Mouse (Mus musculus) embryo, embryonic 11 days (tissue): ENCODE measurements around the gene Ugt1a6b.
A peak's percentile ranks its signal among the peaks of the same experiment; 100 is the strongest.
"Not testable (repeated sequence)": the region's sequence is repeated elsewhere in the genome, so short reads cannot be mapped to it uniquely, and the experiment has no call there.

Source experiments
- DNase-seq: peaks from one replicate; pipeline ENCODE4 v3.0.0-alpha.2; 2015

The Ugt1a6b gene

GRCm38 (mm10) chr1:88121521-88121920 is 18.5 kb downstream of the Ugt1a6b start:
- peak; percentile 11 for DNase-seq

- DNase-seq: not testable (repeated sequence)
These were observed 22.8 kb downstream of the Ugt1a6b start for GRCm38 (mm10) chr1:88125827-88126360.

DNA sequence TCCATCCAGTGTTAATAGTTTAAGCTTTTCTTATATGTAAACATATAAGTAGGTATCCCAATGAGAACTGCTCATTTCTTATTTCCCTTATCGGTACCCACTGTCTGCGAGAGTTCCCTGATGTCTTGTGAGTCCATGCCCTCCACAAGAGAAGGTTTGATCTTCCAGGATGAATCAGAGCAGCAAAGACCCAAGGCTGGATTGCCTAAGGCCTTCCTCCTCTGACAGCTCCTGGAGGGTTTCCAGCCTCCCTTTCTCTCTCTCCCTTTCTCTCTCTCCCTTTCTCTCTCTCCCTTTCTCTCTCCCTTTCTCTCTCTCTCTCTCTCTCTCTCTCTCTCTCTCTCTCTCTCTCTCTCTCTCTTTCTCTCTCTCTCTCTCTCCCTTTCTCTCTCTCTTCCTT is 26.0 kb downstream of the Ugt1a6b start:
- not testable (repeated sequence) for DNase-seq

- DNase-seq: not testable (repeated sequence)
These were observed 27.2 kb downstream of the Ugt1a6b start for GRCm38 (mm10) chr1:88130223-88130622.

DNA sequence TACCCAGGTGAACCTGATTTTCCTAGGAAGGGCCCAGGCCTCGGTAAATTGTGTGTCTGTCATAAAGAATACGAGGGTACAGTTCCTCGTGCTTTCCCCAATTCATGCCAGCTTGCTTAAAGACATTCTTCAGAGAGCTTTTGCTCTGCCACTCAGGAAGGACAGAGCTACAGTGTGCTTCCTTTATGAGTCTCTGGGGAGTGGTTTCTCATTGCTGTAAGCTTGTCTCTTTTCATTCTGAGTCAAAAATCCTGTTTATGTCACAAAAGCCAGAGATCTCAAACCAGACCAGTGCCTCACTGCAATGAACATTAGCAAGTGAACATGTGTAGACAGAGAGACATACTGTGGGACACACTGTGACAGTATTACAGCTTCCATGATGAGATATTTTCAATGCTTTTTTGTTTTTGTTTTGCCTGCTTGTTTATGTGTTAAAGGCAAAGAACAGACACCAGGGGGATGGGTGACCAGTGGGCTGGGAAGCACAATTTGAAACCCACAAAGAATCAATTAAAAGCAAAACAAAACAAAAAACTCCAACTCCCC is 30.9 kb downstream of the Ugt1a6b start:
- DNase-seq: peak; percentile 6

DNA sequence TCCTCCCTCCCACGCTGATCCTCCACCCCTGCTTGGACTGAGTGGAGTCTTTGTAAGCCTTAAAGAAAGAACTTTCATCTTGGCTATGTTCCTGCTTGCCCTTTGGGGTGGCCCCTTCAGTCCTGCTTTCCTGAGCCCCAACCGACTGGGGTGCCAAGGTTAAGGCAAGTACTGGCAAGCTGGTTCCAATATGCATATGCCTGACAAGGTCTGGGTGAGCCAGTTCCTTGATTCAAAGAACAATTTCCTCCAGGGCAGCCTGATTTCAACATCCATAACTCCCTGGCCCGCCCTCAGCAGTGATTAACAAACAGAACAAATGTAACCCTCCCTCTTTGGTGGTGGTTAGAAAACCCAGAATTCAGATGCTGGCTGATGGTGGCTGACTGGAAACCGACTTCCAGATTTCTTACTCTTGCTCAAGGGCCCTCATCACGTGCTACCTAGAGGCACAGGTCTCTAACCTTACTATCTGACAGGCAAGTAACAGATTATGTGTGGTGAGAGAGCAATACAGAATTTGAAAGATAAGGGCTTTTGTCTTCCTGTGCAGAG is 31.5 kb downstream of the Ugt1a6b start, which contains the start of gene Ugt1a6a:
Ugt1a6a (plus strand) TSS at position 353 of the 555 bp plus-strand sequence.
- not testable (repeated sequence) for DNase-seq

GRCm38 (mm10) chr1:88135229-88135904 is 32.3 kb downstream of the Ugt1a6b start:
- DNase-seq: not testable (repeated sequence)

GRCm38 (mm10) chr1:88136646-88137045 is 33.6 kb downstream of the Ugt1a6b start:
- DNase-seq: no peak

DNA sequence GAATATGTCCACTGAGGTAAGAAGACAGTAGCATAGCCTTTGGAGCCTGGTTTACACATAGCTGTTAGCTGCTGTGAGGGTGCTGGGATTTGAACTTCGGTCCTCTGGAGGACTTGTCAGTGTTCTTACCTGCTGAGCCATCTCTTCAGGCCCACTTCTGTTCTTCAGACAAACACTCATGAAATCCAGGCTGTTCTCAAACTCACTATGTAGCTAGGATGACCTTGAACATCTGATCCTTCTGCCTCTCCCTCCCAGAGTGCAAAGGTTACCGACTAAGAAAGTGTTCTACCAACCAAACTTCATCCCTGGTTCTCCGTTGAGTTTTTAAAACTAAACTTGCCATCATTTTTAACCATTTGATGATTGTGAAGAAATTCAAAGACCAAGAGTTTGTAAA is 34.2 kb downstream of the Ugt1a6b start:
- no peak for DNase-seq

DNA sequence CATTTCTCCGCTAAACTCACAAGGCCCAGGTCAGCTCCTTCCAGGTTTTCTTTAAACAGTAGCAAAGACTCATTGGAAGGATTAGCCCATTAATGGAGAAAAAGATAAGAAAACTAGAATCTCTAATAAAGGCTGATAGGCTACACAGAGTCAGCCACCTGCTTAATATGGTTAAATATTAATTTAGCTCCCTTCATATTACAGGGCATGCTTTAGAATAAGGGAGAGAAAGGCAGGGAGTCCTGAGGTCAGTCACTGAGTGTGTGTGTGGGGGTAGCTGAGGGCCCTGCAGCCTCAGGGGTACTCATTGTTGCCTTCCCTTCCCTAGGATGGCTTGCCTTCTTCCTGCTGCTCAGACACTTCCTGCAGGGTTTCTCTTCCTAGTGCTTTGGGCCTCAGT is 35.1 kb downstream of the Ugt1a6b start:
- DNase-seq: no peak

GRCm38 (mm10) chr1:88140492-88140891 is 37.4 kb downstream of the Ugt1a6b start:
- not testable (repeated sequence) for DNase-seq

GRCm38 (mm10) chr1:88143966-88144675 is 41.1 kb downstream of the Ugt1a6b start:
- peak; percentile 30 for DNase-seq

DNA sequence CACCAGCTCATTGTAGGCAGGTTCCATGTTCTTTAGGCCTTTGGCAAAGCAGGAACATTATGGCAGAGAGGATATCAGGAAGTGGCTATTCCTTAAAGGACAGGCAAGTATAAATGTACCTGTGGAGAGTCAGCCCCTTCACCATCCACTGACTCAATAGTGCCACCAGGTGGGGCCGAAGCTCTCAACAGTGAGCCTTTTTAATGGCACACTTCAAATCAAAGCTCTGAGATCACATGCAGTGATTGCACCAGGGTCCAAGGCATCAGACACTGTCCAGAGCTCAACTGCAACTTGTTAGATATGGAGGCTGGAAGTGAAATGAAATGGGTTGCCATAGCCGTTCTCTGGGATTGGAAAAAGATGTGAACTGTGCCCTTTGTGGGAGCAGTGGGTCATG is 42.2 kb downstream of the Ugt1a6b start:
- peak; percentile 39 for DNase-seq

- DNase-seq: not testable (repeated sequence)
These were observed 47.1 kb downstream of the Ugt1a6b start for GRCm38 (mm10) chr1:88150133-88150532.

- DNase-seq: no peak
These were observed 55.4 kb downstream of the Ugt1a6b start for GRCm38 (mm10) chr1:88158430-88158829.

GRCm38 (mm10) chr1:88165711-88166110 is 62.7 kb downstream of the Ugt1a6b start, which contains the start of gene Ugt1a5:
Gene Ugt1a5, plus strand, starts transcription at chr1:88166012.
- no peak for DNase-seq

- DNase-seq: not testable (repeated sequence)
These were observed 69.1 kb downstream of the Ugt1a6b start for GRCm38 (mm10) chr1:88172190-88172589.

- DNase-seq: no peak
These were observed 76.6 kb downstream of the Ugt1a6b start for GRCm38 (mm10) chr1:88179657-88180056.

- DNase-seq: no peak
These were observed 83.4 kb downstream of the Ugt1a6b start for GRCm38 (mm10) chr1:88186325-88186935.

DNA sequence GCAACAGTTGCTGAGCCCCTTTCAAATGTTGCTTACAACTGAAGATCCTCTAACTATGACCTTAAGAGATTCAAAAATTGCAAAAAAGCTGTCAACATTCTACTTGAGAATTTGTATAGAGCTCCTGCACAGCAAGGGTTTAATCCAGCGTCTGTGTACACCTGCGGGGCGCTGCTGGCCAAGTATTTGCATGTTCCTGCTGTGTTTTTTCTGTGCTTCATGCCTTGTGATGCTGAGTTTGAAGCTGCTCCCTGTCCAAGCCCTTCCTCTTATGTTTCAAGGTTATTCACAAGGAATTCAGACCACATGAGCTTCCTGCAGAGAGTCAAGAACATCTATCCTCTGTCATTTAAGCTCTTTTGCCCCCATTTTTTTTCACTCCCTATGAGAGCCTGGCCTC is 89.1 kb downstream of the Ugt1a6b start:
- DNase-seq: no peak

GRCm38 (mm10) chr1:88195687-88196086 is 92.6 kb downstream of the Ugt1a6b start:
- DNase-seq: no peak

DNA sequence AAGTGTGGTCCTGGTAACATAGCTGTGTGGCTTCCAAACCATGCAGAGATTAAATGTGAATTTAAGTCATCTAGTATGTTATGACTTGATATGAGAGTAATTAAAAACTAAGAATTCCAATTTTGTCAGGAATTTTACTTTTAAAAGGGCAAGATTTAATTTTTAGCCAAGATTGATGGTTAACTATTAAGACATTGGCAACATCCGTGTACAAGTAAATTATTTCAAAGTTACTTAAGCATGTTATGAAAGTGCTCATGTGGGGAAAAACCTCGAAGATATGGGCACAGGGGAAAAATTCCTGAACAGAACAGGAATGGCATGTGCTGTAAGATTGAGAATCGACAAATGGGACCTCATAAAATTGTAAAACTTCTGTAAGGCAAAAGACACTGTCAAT is 94.4 kb downstream of the Ugt1a6b start:
- no peak for DNase-seq

- no peak for DNase-seq
These were observed 96.9 kb downstream of the Ugt1a6b start for GRCm38 (mm10) chr1:88199996-88200395.
